Mouse (Mus musculus): ENCODE measurements around the gene Vat1l. TPM values are rescaled to one million over a fixed set of nuclear protein-coding genes. Genes with fewer than 3 reads are reported as not detected.

Gene Vat1l
- polyA plus RNA-seq, 1 experiment from 2014 or later = 1.1 TPM

DNA sequence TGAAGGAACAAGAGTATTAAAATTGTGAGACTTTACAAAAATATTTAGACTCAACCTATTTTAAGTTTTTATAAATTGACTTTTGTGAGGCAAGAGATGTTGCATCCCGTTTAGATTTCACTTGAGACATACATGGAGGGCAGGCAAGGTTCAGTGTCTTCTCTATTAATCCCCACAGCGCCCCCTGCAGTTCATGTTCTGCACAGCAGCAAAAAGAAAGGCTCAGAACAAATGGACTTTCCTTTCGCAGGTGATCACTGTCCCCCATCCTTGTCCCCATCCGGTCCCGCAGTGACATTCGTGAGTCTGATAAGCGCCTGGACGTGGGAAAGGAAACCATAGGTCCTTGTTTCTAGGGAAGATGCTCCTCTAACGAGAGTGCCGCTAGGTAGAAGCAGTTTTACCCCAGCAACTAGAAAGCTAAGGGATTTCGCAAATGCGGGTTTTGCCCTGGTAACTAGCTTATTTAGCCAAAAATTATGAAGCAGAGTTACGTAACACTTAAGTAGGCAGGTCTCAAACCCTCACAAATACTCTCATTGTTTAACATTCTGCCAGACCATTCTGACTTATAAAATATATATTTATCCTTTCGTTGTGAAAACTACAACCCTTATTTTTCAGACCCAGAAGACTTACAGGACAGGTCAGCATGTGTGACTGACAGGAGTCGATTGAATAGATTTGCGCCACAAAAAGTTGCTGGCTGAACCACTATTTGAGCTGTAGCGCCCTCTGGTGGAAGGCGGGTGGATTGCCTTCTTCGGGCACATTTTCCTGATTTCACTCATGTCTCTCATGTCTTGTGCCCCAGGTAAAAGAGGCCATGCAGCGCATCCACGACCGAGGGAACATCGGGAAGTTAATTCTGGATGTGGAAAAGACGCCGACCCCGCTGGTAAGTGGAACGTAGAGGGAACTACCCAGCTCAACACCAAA, 163.9 kb downstream of the Vat1l start:
- H3K4me3 ChIP-seq = no peak overlapping the region
- 40% methylated on average over 27 of the region's 27 CpGs for WGBS
- no peak overlapping the region for H3K27ac ChIP-seq
- H3K4me1 ChIP-seq = peaks cover under 1% of the 10 kb centered on the region; the same call in 1 of the 2 replicates
- H3K27me3 ChIP-seq (ENCODE audit: low read depth, poor library complexity, severe bottlenecking) = no peaks in the 10 kb centered on the region
- no peaks in the 10 kb centered on the region for H3K36me3 ChIP-seq
- DNase-seq (ENCODE audit: low spot score) = peak; percentile 86
- no peaks in the 10 kb centered on the region for H3K9me3 ChIP-seq (replicated peaks)

- H3K4me3 ChIP-seq = no peak overlapping the region
- no peaks in the 10 kb centered on the region for H3K36me3 ChIP-seq
- no peak overlapping the region for H3K27ac ChIP-seq
- peaks cover 6% of the 10 kb centered on the region for H3K4me1 ChIP-seq
- H3K9me3 ChIP-seq (replicated peaks) = no peaks in the 10 kb centered on the region
- no peaks in the 10 kb centered on the region for H3K27me3 ChIP-seq (ENCODE audit: low read depth, poor library complexity, severe bottlenecking)
- no peak for DNase-seq (ENCODE audit: low spot score)
- 75% methylated on average over 6 of the region's 6 CpGs for WGBS
Measured at GRCm38 (mm10) chr8:114374390-114374789, 169.0 kb downstream of the Vat1l start.

- WGBS = 82% methylated on average over 3 of the region's 3 CpGs
- H3K27ac ChIP-seq = no peak overlapping the region
- no peaks in the 10 kb centered on the region for H3K4me1 ChIP-seq
- H3K36me3 ChIP-seq = no peaks in the 10 kb centered on the region
- H3K4me3 ChIP-seq = no peak overlapping the region
- no peak for DNase-seq (ENCODE audit: low spot score)
- H3K9me3 ChIP-seq (replicated peaks) = no peaks in the 10 kb centered on the region
- H3K27me3 ChIP-seq (ENCODE audit: low read depth, poor library complexity, severe bottlenecking) = no peaks in the 10 kb centered on the region
Measured at GRCm38 (mm10) chr8:114384189-114384588, 178.8 kb downstream of the Vat1l start.

DNA sequence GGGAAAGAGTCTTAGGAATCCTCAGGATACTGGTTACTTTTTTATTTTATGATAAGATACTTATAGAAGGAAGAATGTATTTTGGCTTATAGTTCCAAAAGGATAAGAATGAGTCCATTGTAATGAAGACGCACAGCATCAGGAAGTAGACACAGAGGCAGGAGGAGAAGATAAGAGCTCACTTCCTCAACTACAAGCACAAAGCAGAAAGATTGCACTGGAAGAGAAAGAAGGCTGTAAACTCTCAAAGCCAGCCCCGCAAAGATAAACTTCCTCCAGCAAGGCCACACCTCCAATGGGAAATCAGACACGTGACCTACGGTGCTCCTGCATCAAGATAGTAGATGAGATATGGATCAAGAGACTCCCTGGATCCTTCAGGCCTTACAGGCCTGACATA, 182.1 kb downstream of the Vat1l start:
- no peak for DNase-seq (ENCODE audit: low spot score)
- H3K36me3 ChIP-seq = no peaks in the 10 kb centered on the region
- no peak overlapping the region for H3K27ac ChIP-seq
- no peaks in the 10 kb centered on the region for H3K4me1 ChIP-seq
- WGBS = 80% methylated on average over 4 of the region's 4 CpGs
- no peak overlapping the region for H3K4me3 ChIP-seq
- H3K9me3 ChIP-seq (replicated peaks) = no peaks in the 10 kb centered on the region
- H3K27me3 ChIP-seq (ENCODE audit: low read depth, poor library complexity, severe bottlenecking) = no peaks in the 10 kb centered on the region

DNA sequence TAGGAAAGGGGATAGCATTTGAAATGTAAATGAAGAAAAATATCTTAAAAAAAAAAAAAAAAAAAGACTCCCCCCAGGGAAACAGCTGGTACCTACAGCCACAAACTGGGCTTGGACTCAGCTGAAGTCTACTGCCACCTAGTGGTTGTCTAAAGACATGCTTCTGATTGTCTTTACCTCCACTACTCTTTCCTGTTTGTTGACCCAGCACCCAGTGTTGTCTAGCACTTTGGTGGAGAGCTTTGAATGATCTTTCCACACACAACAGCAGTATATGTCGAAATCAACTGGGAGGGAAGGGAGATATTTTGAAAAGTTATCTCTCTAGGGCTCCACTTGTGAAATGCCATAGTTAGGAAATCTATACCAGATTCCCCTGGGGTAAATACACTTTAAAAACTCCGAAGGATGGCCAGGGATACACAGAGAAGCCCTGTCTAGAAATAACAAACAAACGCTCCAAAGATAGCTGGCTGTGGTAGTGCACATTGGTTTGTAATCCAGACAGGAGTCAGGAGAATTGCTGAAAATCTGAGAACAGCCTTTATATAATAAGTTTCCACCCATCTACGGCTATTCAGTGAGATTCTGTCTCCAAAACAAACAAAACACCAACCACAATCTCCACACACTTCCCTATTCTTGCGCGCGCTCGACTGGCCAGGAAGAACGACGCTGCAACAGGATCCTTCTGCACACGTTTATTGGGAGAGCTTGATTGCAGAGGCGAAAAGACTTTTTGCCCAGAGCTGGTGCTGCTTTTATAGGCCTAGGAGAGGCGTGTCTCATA, 185.2 kb downstream of the Vat1l start:
- Histone ChIP-seq H3K36me3 (no peaks in the 10 kb centered on the region), H3K4me1 (no peaks in the 10 kb centered on the region), H3K27ac (no peak overlapping the region), H3K9me3 (replicated peaks) (no peaks in the 10 kb centered on the region), H3K27me3 (ENCODE audit: low read depth, poor library complexity, severe bottlenecking) (no peaks in the 10 kb centered on the region), H3K4me3 (no peak overlapping the region)
- DNase-seq (ENCODE audit: low spot score) = no peak
- 93% methylated on average over 12 of the region's 13 CpGs for WGBS

DNA sequence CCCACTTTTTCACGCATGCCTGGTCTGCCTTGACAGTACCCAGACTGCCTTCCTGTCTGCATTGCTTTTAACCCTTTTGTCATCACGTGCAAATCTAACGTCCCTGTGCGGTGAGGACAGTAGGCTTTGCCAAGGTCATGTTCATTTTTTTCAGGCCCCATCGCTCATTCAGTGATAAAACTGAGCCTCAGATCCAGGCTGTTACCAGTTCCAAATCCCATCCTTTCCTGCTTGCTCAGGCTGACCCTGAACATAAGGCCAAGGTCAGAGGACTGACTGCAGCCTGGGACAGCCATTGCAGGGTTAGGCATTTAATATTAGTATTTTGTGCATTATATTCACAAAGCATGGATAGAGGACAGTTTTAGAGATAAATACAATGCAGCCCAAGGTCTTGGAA, 192.9 kb downstream of the Vat1l start:
- no peaks in the 10 kb centered on the region for H3K9me3 ChIP-seq (replicated peaks)
- H3K36me3 ChIP-seq = no peaks in the 10 kb centered on the region
- no peak overlapping the region for H3K27ac ChIP-seq
- no peaks in the 10 kb centered on the region for H3K27me3 ChIP-seq (ENCODE audit: low read depth, poor library complexity, severe bottlenecking)
- 0 out of 2 replicates have a peak, but pooled peaks cover 3% of the 10 kb centered on the region for H3K4me1 ChIP-seq
- no peak for DNase-seq (ENCODE audit: low spot score)
- no peak overlapping the region for H3K4me3 ChIP-seq
- 91% methylated on average over 5 of the region's 5 CpGs for WGBS

DNA sequence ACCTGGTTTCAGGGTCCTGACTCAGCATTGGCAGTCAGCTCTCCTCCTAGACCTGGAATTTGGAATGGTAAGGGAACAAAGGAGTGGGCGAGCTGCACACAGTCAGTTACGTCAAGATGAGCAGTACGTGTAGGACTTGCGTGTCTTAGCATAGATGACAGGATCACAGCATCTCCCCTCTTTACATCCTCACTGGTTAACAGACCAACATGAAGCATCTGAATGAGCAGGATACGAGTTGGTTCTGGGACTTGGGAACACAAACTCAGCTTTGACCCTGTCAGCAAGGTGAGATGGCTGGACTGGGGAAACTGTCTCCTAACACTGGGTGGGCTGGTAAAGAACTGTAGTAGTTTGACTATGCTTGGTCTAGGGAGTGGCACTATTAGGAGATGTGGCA, 193.9 kb downstream of the Vat1l start:
- WGBS = 92% methylated on average over 5 of the region's 5 CpGs
- no peaks in the 10 kb centered on the region for H3K36me3 ChIP-seq
- 0 out of 2 replicates have a peak, but pooled peaks cover 3% of the 10 kb centered on the region for H3K4me1 ChIP-seq
- no peak overlapping the region for H3K4me3 ChIP-seq
- no peak overlapping the region for H3K27ac ChIP-seq
- no peak for DNase-seq (ENCODE audit: low spot score)
- H3K9me3 ChIP-seq (replicated peaks) = no peaks in the 10 kb centered on the region
- no peaks in the 10 kb centered on the region for H3K27me3 ChIP-seq (ENCODE audit: low read depth, poor library complexity, severe bottlenecking)

- WGBS = 81% methylated on average over 7 of the region's 7 CpGs
- H3K9me3 ChIP-seq (replicated peaks) = no peaks in the 10 kb centered on the region
- 0 out of 2 replicates have a peak, but pooled peaks cover 3% of the 10 kb centered on the region for H3K4me1 ChIP-seq
- H3K4me3 ChIP-seq = no peak overlapping the region
- H3K27ac ChIP-seq = no peak overlapping the region
- no peak for DNase-seq (ENCODE audit: low spot score)
- H3K36me3 ChIP-seq = no peaks in the 10 kb centered on the region
- H3K27me3 ChIP-seq (ENCODE audit: low read depth, poor library complexity, severe bottlenecking) = no peaks in the 10 kb centered on the region
Measured at GRCm38 (mm10) chr8:114401679-114402078, 196.3 kb downstream of the Vat1l start.

GRCm38 (mm10) chr8:114411421-114411820, 206.0 kb downstream of the Vat1l start:
- no peak for DNase-seq (ENCODE audit: low spot score)
- Histone ChIP-seq H3K27me3 (ENCODE audit: low read depth, poor library complexity, severe bottlenecking) (no peaks in the 10 kb centered on the region), H3K4me3 (no peak overlapping the region), H3K4me1 (no peaks in the 10 kb centered on the region), H3K27ac (no peak overlapping the region), H3K36me3 (no peaks in the 10 kb centered on the region), H3K9me3 (replicated peaks) (no peaks in the 10 kb centered on the region)
- WGBS = 81% methylated on average over 3 of the region's 3 CpGs

- H3K4me3 ChIP-seq = no peak within 1 kb of the TSS
- H3K9me3 ChIP-seq (replicated peaks) = no peaks in the 10 kb centered on the region
- DNase-seq (ENCODE audit: low spot score) = no peak
- no peaks in the 10 kb centered on the region for H3K27me3 ChIP-seq (ENCODE audit: low read depth, poor library complexity, severe bottlenecking)
- H3K27ac ChIP-seq = no peak within 1 kb of the TSS
- no peaks in the 10 kb centered on the region for H3K36me3 ChIP-seq
- H3K4me1 ChIP-seq = no peaks in the 10 kb centered on the region
- WGBS = 91% methylated on average over 8 of the region's 8 CpGs
Measured at GRCm38 (mm10) chr8:114417786-114418185, 212.4 kb downstream of the Vat1l start, which contains the start of gene Clec3a. TSS of gene Clec3a (plus strand) at chr8:114418086.

DNA sequence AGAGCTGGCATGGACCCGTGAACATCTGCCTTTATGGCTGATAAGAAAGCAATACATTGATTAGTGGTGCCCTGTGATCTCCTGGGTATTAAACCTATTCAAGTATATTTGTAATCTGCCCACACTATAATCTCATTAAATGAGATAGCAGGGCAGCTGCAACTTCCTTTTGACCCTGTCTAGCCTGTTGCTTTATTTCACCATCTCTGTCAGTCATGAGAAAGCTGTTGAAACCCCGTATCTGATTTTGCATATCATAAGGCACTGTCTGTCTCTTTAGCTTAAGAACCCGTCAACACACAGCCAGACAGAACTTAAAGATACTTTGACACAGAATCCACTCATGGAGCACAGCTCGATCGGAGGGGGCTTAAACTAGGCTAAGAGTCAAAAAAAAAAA, 213.1 kb downstream of the Vat1l start:
- DNase-seq (ENCODE audit: low spot score) = no peak
- Histone ChIP-seq H3K4me3 (no peak overlapping the region), H3K27me3 (ENCODE audit: low read depth, poor library complexity, severe bottlenecking) (no peaks in the 10 kb centered on the region), H3K4me1 (no peaks in the 10 kb centered on the region), H3K9me3 (replicated peaks) (no peaks in the 10 kb centered on the region), H3K27ac (no peak overlapping the region), H3K36me3 (no peaks in the 10 kb centered on the region)
- 86% methylated on average over 5 of the region's 5 CpGs for WGBS

GRCm38 (mm10) chr8:114418904-114419303, 213.5 kb downstream of the Vat1l start:
- no peaks in the 10 kb centered on the region for H3K27me3 ChIP-seq (ENCODE audit: low read depth, poor library complexity, severe bottlenecking)
- H3K9me3 ChIP-seq (replicated peaks) = no peaks in the 10 kb centered on the region
- H3K36me3 ChIP-seq = no peaks in the 10 kb centered on the region
- no peak overlapping the region for H3K27ac ChIP-seq
- WGBS = 67% methylated on average over 6 of the region's 6 CpGs
- DNase-seq (ENCODE audit: low spot score) = no peak
- H3K4me3 ChIP-seq = no peak overlapping the region
- H3K4me1 ChIP-seq = no peaks in the 10 kb centered on the region

DNA sequence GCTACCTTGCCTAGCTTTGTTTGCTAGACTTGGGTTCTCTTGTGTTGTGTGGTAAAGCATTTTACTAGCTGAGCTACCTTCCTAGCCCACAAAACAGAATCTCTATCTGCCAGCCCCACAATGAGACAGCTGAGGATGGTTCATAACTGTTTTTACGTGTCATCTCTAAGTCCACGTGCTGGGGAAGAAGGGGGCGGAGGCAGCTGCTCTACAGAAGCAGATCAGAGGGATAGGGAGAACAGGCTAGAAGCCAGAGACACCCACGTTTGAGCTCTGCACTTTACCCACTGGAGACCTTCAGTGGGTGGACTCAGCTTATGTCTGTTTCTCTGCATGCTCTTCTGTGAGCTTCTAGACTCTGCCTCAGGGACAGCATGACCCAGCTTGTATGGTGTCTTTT, 216.1 kb downstream of the Vat1l start:
- Histone ChIP-seq H3K9me3 (replicated peaks) (no peaks in the 10 kb centered on the region), H3K4me3 (no peak overlapping the region), H3K27me3 (ENCODE audit: low read depth, poor library complexity, severe bottlenecking) (no peaks in the 10 kb centered on the region), H3K4me1 (no peaks in the 10 kb centered on the region), H3K36me3 (no peaks in the 10 kb centered on the region), H3K27ac (no peak overlapping the region)
- WGBS = 79% methylated on average over 4 of the region's 4 CpGs
- no peak for DNase-seq (ENCODE audit: low spot score)
